Mouse (Mus musculus) fibroblast of lung, adult 2 months (primary cell): Measurements from ENCODE around the gene Pknox1.
A peak's percentile ranks its signal among the peaks of the same experiment; 100 is the strongest.
"Not testable (repeated sequence)": the region's sequence is repeated elsewhere in the genome, so short reads cannot be mapped to it uniquely, and the experiment has no call there.

Experiments
- DNase-seq: peaks from one replicate; pipeline ENCODE4 v3.0.0-alpha.2; 2011; ENCODE audit warnings: low read depth

The Pknox1 gene

DNA sequence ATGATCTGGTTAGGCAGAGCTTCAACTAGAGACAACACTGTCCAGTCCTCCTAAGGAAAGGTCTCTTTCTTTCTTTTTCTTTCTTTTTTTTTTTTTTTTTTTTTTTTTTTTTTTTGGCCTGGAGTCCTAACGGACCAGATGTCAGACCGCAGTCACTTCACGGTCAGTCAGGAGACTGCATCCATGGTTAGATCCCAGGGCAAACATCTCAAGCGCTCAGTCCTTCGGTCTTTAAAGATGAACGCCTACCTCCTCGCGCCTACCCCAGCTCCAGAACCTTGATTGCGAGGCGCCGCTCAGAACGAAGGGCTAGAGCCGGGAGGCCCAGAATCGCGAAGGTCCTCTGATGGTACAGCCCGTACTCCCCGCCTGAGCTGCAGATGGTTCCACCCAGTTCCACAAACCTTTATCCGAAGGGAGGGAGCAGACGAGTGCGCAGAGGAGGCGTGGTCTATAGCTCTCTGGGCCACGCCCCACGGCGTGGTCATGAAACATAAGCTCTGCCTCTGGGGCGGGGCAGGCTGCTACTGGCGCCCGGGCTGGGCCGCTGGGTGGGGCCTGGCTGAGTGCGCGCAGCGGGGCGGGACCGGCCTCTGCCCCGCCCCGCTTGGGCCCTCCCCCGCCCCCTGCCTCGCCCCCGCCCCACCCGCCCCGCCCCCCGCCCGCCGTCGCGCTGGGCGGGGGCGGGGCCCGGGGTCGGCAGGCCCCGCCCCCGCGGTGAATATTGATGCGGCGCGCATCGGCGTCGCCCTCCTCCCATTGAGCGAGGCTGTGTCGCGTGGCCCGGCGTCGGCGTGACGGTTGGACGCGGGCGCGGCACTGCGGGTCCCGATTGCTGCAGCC lies at the start of gene Pknox1:
Pknox1 (plus strand) TSS at position 720 of the 843 bp plus-strand sequence.
- DNase-seq, result peak; percentile 98

DNA sequence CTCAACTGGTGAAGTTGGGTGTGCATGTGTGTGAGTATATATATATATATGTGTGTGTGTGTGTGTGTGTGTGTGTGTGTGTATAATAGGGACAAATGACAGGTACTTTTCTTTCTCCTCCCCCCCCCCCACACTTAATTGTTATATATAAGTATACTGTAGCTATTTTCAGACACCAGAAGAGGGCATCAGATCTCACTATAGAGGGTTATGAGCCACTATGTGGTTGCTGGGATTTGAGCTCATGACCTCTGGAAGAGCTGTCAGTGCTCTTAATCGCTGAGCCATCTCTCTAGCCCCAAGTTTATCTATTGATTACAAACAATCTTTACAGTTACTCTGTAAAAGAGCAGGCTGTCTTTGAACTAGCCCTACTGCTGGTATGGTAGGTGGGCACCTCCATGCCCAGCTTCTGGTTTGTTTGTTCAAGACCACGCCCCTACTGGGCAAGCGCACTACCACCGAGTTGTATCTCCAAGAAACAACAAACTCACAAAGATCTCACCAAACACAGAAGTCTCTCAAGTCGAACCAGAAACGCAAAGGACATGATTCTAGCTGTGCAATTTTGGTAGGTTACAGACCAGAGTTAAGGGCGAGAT lies 45.1 kb upstream of the Pknox1 start:
- DNase-seq, result no peak

DNA sequence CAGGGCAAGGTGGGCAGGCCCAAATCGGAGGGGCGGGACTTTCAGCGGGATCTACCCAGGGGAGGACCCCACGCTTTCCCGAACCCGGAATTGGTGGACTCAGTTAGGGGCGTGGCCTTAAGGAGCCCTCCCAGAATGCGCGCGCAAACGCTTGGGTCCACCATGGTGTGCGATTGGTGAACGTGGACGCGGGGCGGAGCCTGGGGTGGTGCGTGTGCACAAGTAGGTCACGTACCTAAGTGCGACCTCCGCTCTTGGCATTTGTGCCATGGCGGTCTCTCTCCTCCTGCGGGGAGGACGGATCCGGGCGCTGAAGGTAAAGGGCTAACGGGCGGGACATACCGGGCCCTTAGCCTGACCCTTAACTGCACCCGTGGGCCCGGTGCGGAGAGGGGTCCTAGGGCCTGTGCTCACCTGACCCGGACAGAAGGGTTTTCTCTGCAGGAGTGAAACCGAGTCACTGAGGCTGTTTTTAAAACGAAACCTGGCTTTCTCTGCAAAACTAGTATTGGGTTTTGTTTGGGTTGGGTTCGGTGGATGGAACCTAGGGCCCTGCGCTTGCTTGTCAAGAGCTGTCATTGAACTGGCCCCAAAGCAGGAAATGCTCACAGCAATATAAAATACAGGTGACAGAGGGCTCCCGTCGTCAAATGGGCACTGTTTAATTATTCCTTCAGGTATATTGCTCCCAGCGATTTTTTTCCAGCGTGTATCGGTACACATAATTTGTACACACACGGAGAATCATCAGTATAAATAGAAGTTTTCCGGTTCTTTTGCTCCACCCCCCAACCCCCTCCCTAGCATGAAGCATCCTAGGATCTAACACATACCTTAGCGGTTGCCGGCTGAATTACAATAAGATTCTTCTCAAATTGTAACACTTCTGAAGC lies 44.3 kb upstream of the Pknox1 start, which contains the start of the genes Wdr4 and Ndufv3:
Wdr4 (minus strand) TSS at position 35 of the 893 bp plus-strand sequence.
Ndufv3 (plus strand) TSS at position 170 of the 893 bp plus-strand sequence.
- DNase-seq, result peak; percentile 98

DNA sequence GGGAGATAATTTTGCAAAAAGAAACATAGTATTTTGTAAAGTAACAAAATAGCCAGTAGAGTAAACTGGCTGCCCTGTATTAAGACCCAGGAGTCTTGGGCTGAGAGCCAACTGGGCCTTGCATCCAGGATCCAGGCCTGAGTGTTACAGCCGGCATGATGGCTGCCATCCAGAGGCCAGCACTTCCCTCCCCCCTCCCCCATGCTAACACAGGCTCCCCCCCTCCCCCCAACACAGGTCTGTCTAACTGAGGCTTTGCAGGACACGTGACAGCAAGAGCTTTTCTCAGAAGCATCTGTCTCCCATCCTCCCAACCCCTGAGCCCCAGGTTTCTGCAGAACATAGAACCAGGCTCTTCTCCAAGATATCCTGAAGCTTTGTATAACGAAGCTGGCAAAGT lies 43.6 kb upstream of the Pknox1 start:
- DNase-seq, result no peak

DNA sequence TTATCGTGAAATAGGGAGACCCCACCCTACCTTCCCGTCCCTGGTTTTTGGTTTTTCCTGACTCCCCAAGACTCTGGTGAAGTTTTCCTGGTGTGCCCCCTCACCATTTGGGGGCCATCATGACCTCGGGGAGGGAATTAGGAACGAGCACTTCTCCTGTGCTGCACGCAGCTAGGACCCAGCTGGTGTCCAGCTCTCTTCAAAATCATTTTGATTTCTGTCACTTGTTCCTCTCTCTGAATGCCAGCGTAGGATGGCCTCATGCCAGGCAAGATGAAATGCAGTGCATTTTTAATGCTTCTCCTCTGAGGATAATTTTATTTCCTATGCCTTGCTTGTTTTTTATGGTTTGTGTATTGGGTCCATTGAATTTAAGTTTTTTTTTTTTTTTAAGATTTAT lies 42.6 kb upstream of the Pknox1 start:
- DNase-seq, result no peak

DNA sequence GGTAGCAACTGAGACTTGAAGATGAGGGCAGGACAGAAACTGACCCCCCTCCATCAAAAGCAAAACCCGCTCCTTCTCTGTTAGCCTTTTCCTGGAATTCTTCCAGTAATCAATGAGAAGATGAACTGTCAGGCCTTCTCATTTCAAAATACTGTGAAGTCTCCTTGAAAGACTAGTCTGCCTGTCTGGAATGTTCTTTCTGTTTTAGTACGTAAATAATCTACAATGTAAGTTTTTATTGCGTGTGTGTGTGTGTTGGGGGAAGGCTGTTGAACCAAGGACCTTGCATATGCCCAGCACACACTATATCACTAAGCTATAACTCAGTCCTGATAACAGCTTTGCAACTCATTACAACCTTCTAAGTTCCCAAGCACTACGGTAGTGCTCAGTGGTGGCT lies 39.4 kb upstream of the Pknox1 start:
- DNase-seq, result no peak

DNA sequence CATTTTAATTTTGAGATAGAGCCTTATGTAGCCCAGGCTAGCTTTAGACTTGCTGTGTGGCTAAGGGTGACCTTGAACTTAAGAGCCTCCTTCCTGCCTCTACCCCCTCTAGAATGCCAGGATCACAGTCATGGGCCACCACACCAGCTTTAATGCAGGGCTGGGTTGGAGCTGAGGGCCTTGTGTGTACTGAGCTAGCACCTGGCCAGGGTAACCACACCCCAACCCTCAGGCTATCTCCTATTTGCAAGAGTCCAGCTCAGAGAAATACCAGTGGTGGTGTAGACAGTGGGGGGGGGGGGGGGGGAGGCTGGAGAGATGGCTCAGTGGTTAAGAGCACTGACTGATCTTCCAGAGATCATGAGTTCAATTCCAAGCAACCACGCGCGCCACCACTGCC lies 38.7 kb upstream of the Pknox1 start:
- DNase-seq, result no peak

DNA sequence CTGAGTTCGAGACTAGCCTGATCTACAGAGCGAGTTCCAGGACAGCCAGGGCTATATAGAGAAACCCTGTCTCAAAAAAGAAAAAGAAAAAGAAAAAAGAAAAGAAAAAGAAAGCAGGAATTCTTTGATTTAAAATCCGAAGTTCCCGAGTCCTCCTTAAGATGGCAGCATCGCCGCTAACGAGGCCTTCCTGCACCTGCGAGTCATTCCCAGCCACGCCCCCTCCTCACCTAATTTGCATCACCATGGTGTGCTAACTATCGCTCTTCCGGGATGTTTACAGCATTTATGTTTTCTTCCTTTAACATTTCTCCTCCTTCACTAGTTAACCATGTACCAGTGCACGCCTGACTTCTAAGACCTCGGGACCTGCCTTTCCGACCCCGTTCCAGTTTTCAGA lies 35.2 kb upstream of the Pknox1 start:
- no peak for DNase-seq

DNA sequence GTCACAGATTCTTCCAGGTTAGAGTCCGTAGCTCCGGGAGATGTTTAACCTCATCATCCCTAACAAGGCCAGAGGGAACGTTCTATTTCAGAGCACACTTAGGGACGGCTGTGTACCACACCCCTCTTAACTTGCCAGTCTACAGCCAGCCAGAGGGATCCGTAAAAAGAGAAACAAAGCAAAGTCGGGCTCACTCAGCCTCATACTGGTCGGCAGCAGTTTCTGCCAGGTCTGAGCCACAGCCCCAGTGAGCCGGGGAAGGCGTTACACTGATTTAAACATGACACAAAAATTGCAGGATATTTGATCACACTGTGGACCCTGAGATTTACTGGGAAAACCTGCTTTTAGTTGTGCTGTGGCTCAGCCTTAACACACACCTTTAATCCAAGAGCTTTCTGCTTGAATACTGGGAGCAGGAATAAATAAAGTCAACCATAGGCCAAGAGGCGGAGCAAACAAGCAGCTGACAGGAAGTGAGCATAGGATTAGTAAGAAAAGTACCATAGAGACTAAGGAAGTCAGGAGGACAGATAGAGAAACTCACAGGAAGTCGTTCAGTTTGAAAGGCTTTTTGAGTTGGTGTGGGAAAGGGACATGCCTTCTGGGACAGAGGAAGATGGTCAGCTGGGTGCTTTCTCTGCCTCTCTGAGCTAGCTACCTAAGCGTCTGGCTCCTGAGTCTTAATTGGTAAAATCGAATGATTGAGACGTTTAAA lies 32.9 kb upstream of the Pknox1 start:
- no peak for DNase-seq

DNA sequence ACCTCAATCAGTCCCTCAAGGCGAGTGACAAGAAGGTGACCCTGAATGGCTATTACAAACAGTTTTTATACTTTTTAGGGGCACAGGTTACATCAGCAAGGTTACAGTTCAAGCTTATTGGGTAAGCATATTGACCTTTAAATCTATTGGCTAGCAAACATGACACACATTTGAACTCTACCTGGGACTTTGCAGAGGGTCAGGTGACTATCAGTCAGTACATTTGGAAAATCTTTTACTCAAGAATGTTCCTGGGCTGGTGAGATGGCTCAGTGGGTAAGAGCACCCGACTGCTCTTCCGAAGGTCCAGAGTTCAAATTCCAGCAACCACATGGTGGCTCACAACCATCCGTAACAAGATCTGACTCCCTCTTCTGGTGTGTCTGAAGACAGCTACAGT lies 32.2 kb upstream of the Pknox1 start:
- not testable (repeated sequence) for DNase-seq

DNA sequence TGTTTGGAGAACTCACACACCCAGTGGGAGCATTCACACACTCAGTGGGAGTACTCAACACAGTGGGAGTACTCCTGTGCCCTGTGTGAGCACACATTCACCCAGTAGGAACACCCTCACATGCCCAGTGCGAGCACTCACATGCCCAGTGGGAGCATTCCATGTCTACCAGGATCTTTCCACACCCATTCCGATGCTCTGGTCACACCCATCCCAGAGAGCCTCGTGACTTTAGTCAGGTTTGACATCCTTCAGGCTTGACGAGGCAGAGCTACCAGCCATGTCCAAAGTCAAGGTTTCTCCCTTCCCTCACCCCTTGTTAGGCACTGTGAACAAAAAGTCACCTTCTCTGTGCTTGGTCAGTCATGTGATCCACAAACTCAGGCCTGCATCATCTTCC lies 29.2 kb upstream of the Pknox1 start:
- no peak for DNase-seq

DNA sequence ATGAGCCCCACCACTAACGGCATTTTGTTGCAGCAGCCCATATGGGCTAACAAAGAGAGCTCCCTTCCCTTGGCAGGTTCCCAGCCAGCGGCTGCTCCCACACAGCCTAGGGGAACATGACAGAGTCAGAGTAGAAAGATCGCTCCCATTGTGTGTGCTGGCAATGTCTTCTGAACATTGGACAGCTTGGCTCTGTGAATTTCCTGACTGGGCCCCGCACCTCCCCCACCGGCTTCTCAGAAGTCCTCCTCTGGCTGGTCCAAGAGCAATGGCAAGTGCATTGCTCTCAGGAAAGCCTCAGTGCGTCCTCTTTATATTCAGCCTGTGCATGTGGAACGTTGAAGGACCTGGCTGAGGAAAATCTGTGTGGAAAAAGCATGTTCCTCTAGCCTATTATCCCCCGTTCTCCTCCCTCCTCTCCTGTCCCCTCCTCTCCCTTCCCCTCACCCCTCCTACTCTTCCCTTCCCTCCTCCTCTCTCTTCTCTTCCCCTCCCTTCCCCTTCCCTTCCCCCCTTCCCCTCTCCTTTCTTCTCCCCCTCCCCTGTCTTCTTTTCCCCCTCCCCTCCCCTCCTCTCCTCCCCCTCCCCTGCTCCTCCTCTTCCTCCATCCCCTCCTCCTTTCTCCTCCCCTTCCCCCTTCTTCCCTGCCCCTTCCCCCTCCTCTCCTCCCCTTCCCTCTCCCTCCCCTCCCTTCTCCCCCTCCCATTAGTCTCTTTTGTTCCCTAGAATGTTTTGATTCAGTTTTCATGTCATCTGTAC lies 28.5 kb upstream of the Pknox1 start:
- DNase-seq, result no peak

DNA sequence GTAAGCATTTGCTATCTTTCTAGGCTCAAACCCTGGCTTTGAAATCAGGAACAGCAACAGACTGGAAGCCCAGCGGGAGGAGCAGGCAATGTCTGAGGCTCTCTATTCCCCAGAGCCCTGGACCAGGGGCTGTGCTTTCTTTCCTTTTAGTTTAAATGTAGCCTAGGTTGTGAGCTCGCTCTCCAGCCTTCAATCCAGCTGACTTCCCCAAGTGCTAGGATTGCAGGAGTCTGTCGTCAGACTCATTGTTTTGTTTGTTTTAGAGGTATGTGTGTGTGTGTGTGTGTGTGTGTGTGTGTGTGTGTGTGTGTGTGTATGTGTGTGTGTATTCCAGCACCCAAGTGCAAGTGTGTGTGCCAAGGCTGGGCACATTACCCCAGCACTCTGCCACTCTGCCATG lies 24.4 kb upstream of the Pknox1 start:
- DNase-seq, result no peak

DNA sequence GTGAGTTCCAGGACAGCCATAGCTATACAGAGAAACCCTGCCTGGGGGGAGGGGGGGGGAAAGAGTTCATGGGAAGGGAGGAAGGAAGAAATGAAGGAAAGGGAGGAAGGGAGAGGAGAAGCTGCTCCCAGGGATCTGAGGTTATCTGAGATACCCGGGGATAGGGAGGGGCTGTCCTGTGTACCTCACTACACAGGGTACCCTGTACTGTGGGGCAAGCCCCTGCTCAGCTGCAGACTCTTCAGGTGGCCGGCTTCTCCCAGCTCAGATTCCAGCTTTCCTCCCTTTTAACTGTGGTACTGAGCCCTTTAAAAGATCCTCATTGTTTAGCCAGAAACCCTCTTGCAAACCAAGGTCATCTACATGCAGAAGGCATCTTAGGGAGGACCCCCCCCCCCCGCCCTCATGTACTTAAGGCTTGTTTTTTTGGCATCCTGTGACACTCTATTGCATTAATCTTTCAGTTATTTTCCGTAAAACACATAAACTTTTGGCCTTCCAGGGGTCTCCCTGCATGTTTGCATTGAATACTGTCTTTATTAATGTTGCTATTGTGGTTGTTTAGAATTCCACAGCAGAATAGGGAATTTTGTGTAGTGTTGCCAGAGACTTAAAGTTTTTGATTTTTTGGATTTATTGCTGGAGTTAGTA lies 23.6 kb upstream of the Pknox1 start:
- no peak for DNase-seq

DNA sequence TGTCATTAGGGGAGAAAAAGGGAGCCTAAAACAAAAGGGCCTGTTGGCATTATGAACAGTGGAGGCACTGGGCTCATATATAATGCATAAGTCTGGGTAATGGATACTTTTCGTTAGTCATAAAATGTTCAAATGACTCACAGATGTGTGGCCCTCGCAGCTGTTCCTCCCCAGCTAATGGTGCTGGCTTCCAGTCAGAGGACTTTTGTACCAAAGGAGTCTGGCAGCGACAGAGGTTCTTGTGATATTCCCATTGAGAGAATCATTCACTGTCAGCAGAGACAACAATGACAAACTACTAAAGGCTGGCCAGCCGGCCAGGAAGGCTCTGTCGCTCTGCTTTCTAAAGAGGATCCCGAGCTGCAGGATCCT lies 23.1 kb upstream of the Pknox1 start:
- DNase-seq, result no peak

DNA sequence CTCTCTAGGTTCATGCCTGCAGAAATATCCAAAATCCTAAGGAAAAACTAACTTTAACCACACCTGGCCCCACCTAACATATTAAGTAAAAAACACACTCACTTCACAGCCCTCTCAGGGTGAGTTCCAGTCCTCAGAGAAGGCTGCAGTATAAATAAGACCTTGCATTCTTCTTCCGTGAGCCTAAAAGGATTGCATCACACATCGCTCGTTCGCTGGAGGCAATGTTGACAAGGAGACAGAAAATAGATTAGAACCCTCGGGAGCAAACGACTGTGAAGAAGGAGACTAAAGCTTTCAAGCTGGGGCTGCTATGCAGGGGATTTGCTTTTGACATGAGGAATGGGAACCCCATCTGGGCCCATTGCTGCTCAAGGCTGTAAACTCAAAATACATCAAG lies 21.0 kb upstream of the Pknox1 start:
- no peak for DNase-seq

DNA sequence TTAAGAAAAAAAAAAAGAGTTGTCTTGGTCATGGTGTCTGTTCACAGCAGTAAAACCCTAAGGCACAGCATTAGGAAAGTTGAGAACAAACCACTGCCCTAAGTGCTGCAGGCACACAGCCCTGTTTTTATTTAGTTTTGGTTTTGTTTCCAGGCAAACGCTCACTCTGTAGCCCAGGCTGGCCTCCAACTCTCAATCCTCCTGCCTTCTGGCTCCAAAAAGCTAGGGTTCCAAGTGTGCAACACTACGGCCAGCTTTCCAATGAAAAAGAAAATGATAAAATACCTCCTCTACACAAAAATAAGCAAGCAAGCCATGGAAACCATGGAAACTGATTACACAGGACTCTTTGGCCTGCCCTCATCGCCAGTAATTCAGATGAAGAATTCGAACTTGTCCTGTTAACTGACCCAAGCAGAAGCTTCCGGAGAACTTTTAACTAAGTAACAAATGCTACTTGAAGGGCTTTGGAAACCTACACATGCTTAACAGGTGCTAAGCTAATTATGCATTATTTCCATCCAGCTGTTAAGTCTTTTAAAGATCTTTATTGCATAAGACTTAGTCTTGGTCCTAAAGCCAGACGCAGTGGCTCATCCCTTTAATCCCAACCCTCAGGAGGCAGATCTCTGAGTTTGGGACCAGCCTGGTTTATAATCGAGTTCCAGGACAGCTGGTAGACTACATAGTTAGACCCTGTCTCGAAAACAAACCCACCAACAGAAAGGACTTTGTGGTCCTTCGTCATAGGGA lies 17.9 kb upstream of the Pknox1 start:
- no peak for DNase-seq

DNA sequence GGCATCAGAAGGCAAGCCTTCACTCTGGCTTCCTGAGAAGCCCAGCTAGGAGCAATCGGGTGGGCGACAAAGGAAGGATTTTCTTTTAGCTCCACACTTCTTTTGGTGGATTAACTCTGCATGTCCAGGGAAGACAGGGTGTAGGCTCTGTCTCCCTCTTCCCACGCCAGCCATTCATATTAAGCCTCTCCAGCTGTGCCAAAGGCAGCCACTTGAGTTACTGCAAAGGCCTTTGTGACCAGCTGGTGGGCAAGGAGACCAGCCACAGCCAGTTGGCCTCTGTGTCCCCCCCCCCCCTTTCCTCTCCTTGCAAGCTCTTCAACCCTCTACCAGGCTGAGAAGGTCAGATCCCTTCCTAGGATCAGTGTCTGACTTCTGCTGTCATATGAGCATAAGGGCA lies 16.6 kb upstream of the Pknox1 start:
- DNase-seq, result no peak

DNA sequence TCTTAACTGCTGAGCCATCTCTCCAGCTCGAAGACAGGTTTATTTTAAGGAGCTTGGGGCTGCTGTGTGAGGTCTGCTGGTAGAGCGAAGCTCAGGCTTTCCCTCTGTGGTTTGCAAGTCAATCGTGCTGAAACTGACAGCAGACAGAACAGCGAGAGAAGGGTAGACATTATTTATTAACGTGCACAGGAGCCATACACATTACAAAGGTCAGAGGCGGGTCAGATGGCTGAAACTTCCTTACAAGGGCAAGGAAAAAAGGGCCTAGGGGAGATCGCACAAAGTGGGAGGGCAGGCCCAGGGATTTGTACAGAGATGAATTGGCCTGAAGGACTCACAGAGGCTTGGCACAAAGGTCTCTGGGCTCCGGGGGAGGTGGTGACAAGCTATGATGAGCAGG lies 15.1 kb upstream of the Pknox1 start:
- no peak for DNase-seq

DNA sequence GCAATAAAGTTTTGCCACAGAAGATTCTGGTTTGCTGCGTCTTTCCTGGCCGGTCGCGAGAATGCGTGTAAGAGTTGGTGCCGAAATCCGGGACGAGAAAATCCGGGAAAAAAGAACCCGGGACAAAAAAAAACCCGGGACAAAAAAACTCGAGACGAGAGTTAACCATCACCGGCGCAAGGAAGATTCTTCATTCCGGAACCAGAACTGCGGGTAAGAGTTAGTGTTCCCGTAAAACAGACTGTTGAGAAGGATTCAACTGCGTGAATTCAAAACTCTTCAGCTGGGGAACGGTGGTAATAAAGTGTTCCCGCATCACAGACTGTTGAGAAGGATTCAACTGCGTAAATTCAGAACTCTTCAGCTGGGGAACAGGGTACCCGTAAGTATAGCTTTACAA lies 11.9 kb upstream of the Pknox1 start:
- DNase-seq, result not testable (repeated sequence)
